Mouse (Mus musculus) olfactory bulb, adult 2 months (tissue): ENCODE data around the gene Decr2.

Source experiments
- CTCF ChIP-seq: fragments of 200-500 bp; IDR thresholded peaks from 2 replicates; pipeline ENCODE4 v1.5.1; 2012; ENCODE audit warnings: low read depth, mild to moderate bottlenecking, low read length, moderate library complexity; ENCODE audit not compliant: insufficient read depth
- POLR2A ChIP-seq: fragments of 200-500 bp; IDR thresholded peaks from 2 replicates; pipeline ENCODE4 v1.6.1; 2012; ENCODE audit warnings: mild to moderate bottlenecking, low read depth, low read length, moderate library complexity; ENCODE audit not compliant: insufficient read depth

- TF ChIP-seq CTCF (no peak), POLR2A (no peak)
These were observed 3.0 kb downstream of the Decr2 start for GRCm38 (mm10) chr17:26087059-26087564.
